Mouse (Mus musculus) fibroblast of lung, adult 2 months (primary cell): ENCODE data around the gene Dohh.

ENCODE experiments used
- DNase-seq: peaks from one replicate; pipeline ENCODE4 v3.0.0-alpha.2; 2011; ENCODE audit warnings: low read depth

The Dohh gene

GRCm38 (mm10) chr10:81384605-81384982 is 366 bp downstream of the Dohh start:
- no peak for DNase-seq

GRCm38 (mm10) chr10:81385603-81386306 is 1.5 kb downstream of the Dohh start:
- DNase-seq: no peak

GRCm38 (mm10) chr10:81387716-81388115 is 3.5 kb downstream of the Dohh start:
- no peak for DNase-seq

GRCm38 (mm10) chr10:81388505-81389055 is 4.4 kb downstream of the Dohh start, which contains the start of gene Gm48552:
Gene Gm48552 (plus strand): TSS chr10:81389005.
- no peak for DNase-seq

- no peak for DNase-seq
Observed at GRCm38 (mm10) chr10:81389373-81389772, 5.1 kb downstream of the Dohh start.

GRCm38 (mm10) chr10:81389801-81390677 is 5.8 kb downstream of the Dohh start:
- DNase-seq: no peak

GRCm38 (mm10) chr10:81390678-81390965 is 6.4 kb downstream of the Dohh start:
- DNase-seq: no peak

GRCm38 (mm10) chr10:81392270-81392669 is 8.0 kb downstream of the Dohh start:
- DNase-seq: no peak

GRCm38 (mm10) chr10:81392781-81393185 is 8.6 kb downstream of the Dohh start, which contains the start of gene Smim24:
Gene Smim24 (plus strand): TSS chr10:81393051.
- no peak for DNase-seq

- DNase-seq: no peak
Observed at GRCm38 (mm10) chr10:81393456-81394063, 9.3 kb downstream of the Dohh start.

- no peak for DNase-seq
Observed at GRCm38 (mm10) chr10:81395127-81395526, 10.9 kb downstream of the Dohh start.

- DNase-seq: no peak
Observed at GRCm38 (mm10) chr10:81395865-81396264, 11.6 kb downstream of the Dohh start.

- DNase-seq: no peak
Observed at GRCm38 (mm10) chr10:81396749-81397148, 12.5 kb downstream of the Dohh start.

GRCm38 (mm10) chr10:81399296-81399695 is 15.1 kb downstream of the Dohh start:
- DNase-seq: no peak

GRCm38 (mm10) chr10:81399798-81400308 is 15.6 kb downstream of the Dohh start:
- no peak for DNase-seq

- DNase-seq: no peak
Observed at GRCm38 (mm10) chr10:81400371-81401204, 16.4 kb downstream of the Dohh start.

GRCm38 (mm10) chr10:81401205-81401520 is 16.9 kb downstream of the Dohh start:
- DNase-seq: no peak

- DNase-seq: peak; percentile 88
Observed at GRCm38 (mm10) chr10:81401521-81402226, 17.4 kb downstream of the Dohh start.

GRCm38 (mm10) chr10:81402227-81402765 is 18.1 kb downstream of the Dohh start:
- DNase-seq: no peak

GRCm38 (mm10) chr10:81403511-81403910 is 19.3 kb downstream of the Dohh start:
- no peak for DNase-seq

GRCm38 (mm10) chr10:81404082-81404481 is 19.9 kb downstream of the Dohh start:
- no peak for DNase-seq
